Mouse (Mus musculus) CH12.LX (cell line): ENCODE measurements around the gene Hk1. TPM values are rescaled to one million over a fixed set of nuclear protein-coding genes. Genes with fewer than 3 reads are reported as not detected.

Experiments used
- DNase-seq: peaks from one replicate; pipeline ENCODE4 v3.0.0-alpha.2; 2013; ENCODE audit errors: extremely low read depth
- H3K27ac ChIP-seq: 2 replicates; pipeline ENCODE4 v1.5.1; 2012; ENCODE audit warnings: low read depth, mild to moderate bottlenecking, control low read depth, moderate library complexity; ENCODE audit not compliant: insufficient read depth
- H3K27me3 ChIP-seq: replicated peaks from 2 replicates; pipeline ENCODE3; 2012; ENCODE audit warnings: inconsistent platforms
- H3K36me3 ChIP-seq, 2 experiments: replicated peaks in 1 of 2; 2 replicates each; pipeline versions ENCODE3 to v1.6.1; 2012; ENCODE audit warnings: inconsistent platforms in 1 of 2, low read length in 1 of 2, mild to moderate bottlenecking in 1 of 2, mixed read lengths in 1 of 2, moderate library complexity in 1 of 2; ENCODE audit not compliant: control insufficient read depth in 1 of 2, insufficient read depth in 1 of 2
- H3K4me1 ChIP-seq, 2 experiments: 2 replicates each; pipeline ENCODE4 v1.6.1; 2012; ENCODE audit warnings: inconsistent platforms in 1 of 2, moderate library complexity in 1 of 2; ENCODE audit not compliant: insufficient read depth in 2 of 2, control insufficient read depth in 1 of 2
- H3K4me2 ChIP-seq: 2 replicates; pipeline ENCODE4 v1.6.1; 2012; ENCODE audit warnings: low read depth, mild to moderate bottlenecking, control low read depth; ENCODE audit not compliant: poor library complexity, insufficient read depth, severe bottlenecking
- H3K4me3 ChIP-seq, 3 experiments: fragments of 150-350 bp in 1 of 3; sonication (generic) in 1 of 3; replicated peaks in 1 of 3; 2 replicates each; pipeline versions ENCODE3 to v1.5.1; 2011 to 2012; ENCODE audit warnings: low read depth in 2 of 3, low read length in 2 of 3, mild to moderate bottlenecking in 2 of 3, moderate library complexity in 2 of 3, control low read depth in 1 of 3, improper control_type of control experiment in 1 of 3, inconsistent platforms in 1 of 3, mixed read lengths in 1 of 3; ENCODE audit not compliant: poor library complexity in 1 of 3
- H3K79me2 ChIP-seq: replicated peaks from 2 replicates; pipeline ENCODE4 v1.6.1; 2012; ENCODE audit warnings: mild to moderate bottlenecking, moderate library complexity; ENCODE audit not compliant: control insufficient read depth, poor library complexity, insufficient read depth, severe bottlenecking; ENCODE audit errors: extremely low read depth
- H3K9ac ChIP-seq: 2 replicates; pipeline ENCODE4 v1.6.1; 2012; ENCODE audit warnings: low read depth, mild to moderate bottlenecking, control low read depth, moderate library complexity; ENCODE audit not compliant: insufficient read depth
- H3K9me3 ChIP-seq: replicated peaks from 2 replicates; pipeline ENCODE3; 2012; ENCODE audit warnings: low read length, inconsistent platforms, mixed read lengths
- BHLHE40 ChIP-seq: IDR thresholded peaks from 2 replicates; pipeline ENCODE4 v1.6.1; 2011; ENCODE audit warnings: mild to moderate bottlenecking, low read depth, low read length, improper control_type of control experiment
- CTCF ChIP-seq, 2 experiments: IDR thresholded peaks in 1 of 2; conservative IDR thresholded peaks in 1 of 2; 2 replicates each; pipeline ENCODE4 v1.5.1; 2011 to 2012; ENCODE audit warnings: low read depth in 2 of 2, low read length in 2 of 2, improper control_type of control experiment in 1 of 2, inconsistent platforms in 1 of 2, mild to moderate bottlenecking in 1 of 2, moderate library complexity in 1 of 2
- EP300 ChIP-seq: IDR thresholded peaks from 2 replicates; pipeline ENCODE4 v1.6.1; 2011; ENCODE audit warnings: low read length, improper control_type of control experiment
- ETS1 ChIP-seq: conservative IDR thresholded peaks from 2 replicates; pipeline ENCODE4 v1.6.1; 2012; ENCODE audit warnings: low read depth, mild to moderate bottlenecking, inconsistent platforms, low read length, improper control_type of control experiment, moderate library complexity
- GABPA ChIP-seq: IDR thresholded peaks from 2 replicates; pipeline ENCODE4 v1.6.1; 2012; ENCODE audit warnings: low read depth, low read length, improper control_type of control experiment, inconsistent platforms; ENCODE audit not compliant: insufficient replicate concordance
- HCFC1 ChIP-seq: IDR thresholded peaks from 2 replicates; pipeline ENCODE4 v1.6.1; 2012; ENCODE audit warnings: low read depth, mild to moderate bottlenecking, inconsistent platforms, low read length, improper control_type of control experiment
- IRF4 ChIP-seq: IDR thresholded peaks from 2 replicates; pipeline ENCODE4 v1.6.1; 2014; ENCODE audit warnings: low read depth, mild to moderate bottlenecking, inconsistent platforms, low read length, improper control_type of control experiment
- JUN ChIP-seq: IDR thresholded peaks from 2 replicates; pipeline ENCODE4 v1.6.1; 2011; ENCODE audit warnings: low read depth, mild to moderate bottlenecking, low read length, improper control_type of control experiment, moderate library complexity; ENCODE audit not compliant: insufficient read depth
- JUND ChIP-seq: conservative IDR thresholded peaks from 2 replicates; pipeline ENCODE4 v1.6.1; 2011; ENCODE audit warnings: low read depth, low read length, improper control_type of control experiment
- KAT2A ChIP-seq: IDR thresholded peaks from 2 replicates; pipeline ENCODE4 v1.6.1; 2012; ENCODE audit warnings: low read length, improper control_type of control experiment, inconsistent platforms; ENCODE audit not compliant: insufficient replicate concordance
- MAFK ChIP-seq: IDR thresholded peaks from 2 replicates; pipeline ENCODE4 v1.6.1; 2011; ENCODE audit warnings: low read length, improper control_type of control experiment; ENCODE audit not compliant: insufficient replicate concordance
- MAX ChIP-seq: IDR thresholded peaks from 2 replicates; pipeline ENCODE4 v1.6.1; 2011; ENCODE audit warnings: low read length, improper control_type of control experiment
- MAZ ChIP-seq: IDR thresholded peaks from 2 replicates; pipeline ENCODE4 v1.6.1; 2012; ENCODE audit warnings: low read depth, mild to moderate bottlenecking, inconsistent platforms, low read length, improper control_type of control experiment, moderate library complexity
- MXI1 ChIP-seq: IDR thresholded peaks from 2 replicates; pipeline ENCODE4 v1.6.1; 2011; ENCODE audit warnings: mild to moderate bottlenecking, low read depth, low read length, improper control_type of control experiment
- MYC ChIP-seq: IDR thresholded peaks from 2 replicates; pipeline ENCODE4 v1.6.1; 2011; ENCODE audit warnings: low read depth, mild to moderate bottlenecking, improper control_type of control experiment, low read length
- NELFE ChIP-seq: IDR thresholded peaks from 2 replicates; pipeline ENCODE4 v1.6.1; 2011; ENCODE audit warnings: low read depth, low read length, improper control_type of control experiment
- POLR2A ChIP-seq: IDR thresholded peaks from 2 replicates; pipeline ENCODE4 v1.6.1; 2011; ENCODE audit warnings: low read depth, mild to moderate bottlenecking, improper control_type of control experiment, low read length
- RCOR1 ChIP-seq: conservative IDR thresholded peaks from 2 replicates; pipeline ENCODE4 v1.6.1; 2012; ENCODE audit warnings: low read depth, mild to moderate bottlenecking, inconsistent platforms, low read length, improper control_type of control experiment
- SIN3A ChIP-seq: IDR thresholded peaks from 2 replicates; pipeline ENCODE4 v1.6.1; 2012; ENCODE audit warnings: low read length, improper control_type of control experiment, inconsistent platforms
- TBP ChIP-seq: conservative IDR thresholded peaks from 2 replicates; pipeline ENCODE4 v1.6.1; 2011; ENCODE audit warnings: low read depth, low read length, improper control_type of control experiment
- UBTF ChIP-seq: IDR thresholded peaks from 2 replicates; pipeline ENCODE4 v1.6.1; 2012; ENCODE audit warnings: low read depth, mild to moderate bottlenecking, inconsistent platforms, low read length, improper control_type of control experiment, moderate library complexity
- USF2 ChIP-seq: conservative IDR thresholded peaks from 2 replicates; pipeline ENCODE4 v1.6.1; 2011; ENCODE audit warnings: low read depth, low read length, improper control_type of control experiment
- ZC3H11A ChIP-seq: IDR thresholded peaks from 2 replicates; pipeline ENCODE4 v1.6.1; 2012; ENCODE audit warnings: low read depth, mild to moderate bottlenecking, inconsistent platforms, low read length, improper control_type of control experiment
- ZKSCAN1 ChIP-seq: IDR thresholded peaks from 2 replicates; pipeline ENCODE4 v1.6.1; 2012; ENCODE audit warnings: low read depth, inconsistent platforms, low read length, improper control_type of control experiment, borderline replicate concordance
- ZMIZ1 ChIP-seq: IDR thresholded peaks from 2 replicates; pipeline ENCODE4 v1.6.1; 2012; ENCODE audit warnings: low read depth, mild to moderate bottlenecking, inconsistent platforms, low read length, improper control_type of control experiment
- dilution Hi-C: fragments of 300-500 bp; cut with MboI; formaldehyde crosslinking; loops from 2 replicates; pipeline ENCODE4 v1.14.3; 2020; ENCODE audit warnings: low sequenced_read_pairs; ENCODE audit not compliant: extremely low pct_unique_long_range_greater_than_20kb, extremely low pct_ligation_motif_present
- in situ Hi-C: fragments of 300-500 bp; cut with MboI; formaldehyde crosslinking; loops from 3 replicates; pipeline ENCODE4 v1.14.3; 2019; ENCODE audit warnings: low sequenced_read_pairs, low pct_ligation_motif_present, low pct_unique_long_range_greater_than_20kb, mixed read lengths
- polyA plus RNA-seq: library from polyadenylated mRNA; unstranded; fragments of >175 nt; gene quantifications from 2 replicates; pipeline ENCODE4 v1.2.1, GENCODE M21; 2012; ENCODE audit warnings: low read depth; ENCODE audit not compliant: insufficient read length
- total RNA-seq, 2 experiments: library from RNA; depleted of rRNA; stranded (reverse); fragments of 300-350 nt in 1 of 2; fragments of >200 nt in 1 of 2; gene quantifications; 2 replicates each; pipeline ENCODE4 v1.2.3; 2012 to 2014

The Hk1 gene
- total and polyA plus RNA-seq, 3 experiments, result 9.3 to 30.1 (median 23.4) TPM

GRCm38 (mm10) chr10:62287460-62288124, 92.1 kb downstream of the Hk1 start:
- peaks cover 20 to 82% of the 10 kb centered on the region in 2 experiments for H3K36me3 ChIP-seq
- H3K4me1 ChIP-seq, result peaks cover 0 to 7% of the 10 kb centered on the region in 2 experiments; a peak in 1 of 4 replicates
- H3K9ac ChIP-seq, result no peak overlapping the region
- TF ChIP-seq HCFC1 (no peak), POLR2A (no peak), CTCF (conservative IDR thresholded peaks at IDR 0.05 in 1 of 2, IDR thresholded peaks at IDR 0.05 in 1 of 2; ENCODE audit: low read depth in 2 of 2, low read length in 2 of 2) (no peak), MYC (no peak), BHLHE40 (no peak), IRF4 (no peak), JUND (no peak), MXI1 (no peak), ZMIZ1 (no peak), USF2 (no peak), JUN (no peak), MAFK (no peak), ETS1 (no peak), MAX (no peak), KAT2A (no peak), SIN3A (no peak), TBP (no peak)
- H3K4me2 ChIP-seq, result no peak overlapping the region
- DNase-seq, result no peak
- no peaks in the 10 kb centered on the region for H3K9me3 ChIP-seq
- in situ Hi-C loops, result no loop called here
- dilution Hi-C loops, result no loop called here
- H3K27me3 ChIP-seq, result no peaks in the 10 kb centered on the region
- no peak overlapping the region for H3K4me3 ChIP-seq
- no peaks in the 10 kb centered on the region for H3K79me2 ChIP-seq
- H3K27ac ChIP-seq, result no peak overlapping the region

GRCm38 (mm10) chr10:62283206-62283792, 96.4 kb downstream of the Hk1 start:
- peaks cover 3% of the 10 kb centered on the region for H3K9me3 ChIP-seq
- peaks cover 0 to 15% of the 10 kb centered on the region in 2 experiments; a peak in 2 of 4 replicates for H3K4me1 ChIP-seq
- in situ Hi-C loops, result no loop called here
- peaks cover 14 to 85% of the 10 kb centered on the region in 2 experiments for H3K36me3 ChIP-seq
- no peak for TF ChIP-seq EP300
- no peak for TF ChIP-seq MYC
- no peak for TF ChIP-seq NELFE
- no peak for TF ChIP-seq CTCF (conservative IDR thresholded peaks at IDR 0.05 in 1 of 2, IDR thresholded peaks at IDR 0.05 in 1 of 2; ENCODE audit: low read depth in 2 of 2, low read length in 2 of 2)
- no peak for TF ChIP-seq ZC3H11A
- no peak for TF ChIP-seq TBP
- TF ChIP-seq ZMIZ1, result no peak
- no peak for TF ChIP-seq UBTF
- TF ChIP-seq ZKSCAN1, result no peak
- no peak for TF ChIP-seq KAT2A
- TF ChIP-seq GABPA, result no peak
- TF ChIP-seq IRF4, result no peak
- TF ChIP-seq MAZ, result no peak
- no peak for TF ChIP-seq RCOR1
- TF ChIP-seq, all 38 proteins: peak for 0
- Histone ChIP-seq H3K4me3 (no peak overlapping the region), H3K27ac (no peak overlapping the region), H3K27me3 (no peaks in the 10 kb centered on the region), H3K4me2 (no peak overlapping the region), H3K79me2 (no peaks in the 10 kb centered on the region), H3K9ac (no peak overlapping the region)
- DNase-seq, result no peak
- dilution Hi-C loops, result no loop called here
